Mouse (Mus musculus) lung, embryonic 16.5 days (tissue): ENCODE results near the gene Col5a3. TPM values are rescaled to one million over a fixed set of nuclear protein-coding genes. Genes with fewer than 3 reads are reported as not detected.

Experiments used
- ATAC-seq: fragments of 200-750 bp; cut with Nextera tagmentation; 2 replicates; pipeline ENCODE4 v1.8.0; 2017; ENCODE audit warnings: low read depth, mild to moderate bottlenecking, moderate library complexity
- H3K27ac ChIP-seq: fragments of 300-500 bp; sonication (generic); 2 replicates; pipeline ENCODE4 v1.5.1; 2014; ENCODE audit warnings: mild to moderate bottlenecking, control low read depth, low read length
- H3K27me3 ChIP-seq: fragments of 300-500 bp; sonication (generic); 2 replicates; pipeline ENCODE4 v1.6.1; 2014; ENCODE audit warnings: low read depth, low read length, mixed read lengths; ENCODE audit not compliant: control insufficient read depth, insufficient read depth
- H3K36me3 ChIP-seq: fragments of 300-500 bp; sonication (generic); 2 replicates; pipeline ENCODE4 v1.6.1; 2014; ENCODE audit warnings: low read length; ENCODE audit not compliant: control insufficient read depth, insufficient read depth
- H3K4me1 ChIP-seq: fragments of 300-500 bp; sonication (generic); replicated peaks from 2 replicates; pipeline ENCODE4 v1.6.1; 2014; ENCODE audit warnings: low read length, mixed read lengths; ENCODE audit not compliant: control insufficient read depth, insufficient read depth
- H3K4me2 ChIP-seq: fragments of 300-500 bp; sonication (generic); 2 replicates; pipeline ENCODE4 v1.6.1; 2014; ENCODE audit warnings: low read depth, low read length, control low read depth
- H3K4me3 ChIP-seq: fragments of 300-500 bp; sonication (generic); 2 replicates; pipeline ENCODE4 v1.5.1; 2014; ENCODE audit warnings: mild to moderate bottlenecking, low read length, control low read depth
- H3K9ac ChIP-seq: fragments of 300-500 bp; sonication (generic); 2 replicates; pipeline ENCODE4 v1.6.1; 2014; ENCODE audit warnings: low read length, control low read depth
- H3K9me3 ChIP-seq: fragments of 300-500 bp; sonication (generic); 2 replicates; pipeline ENCODE4 v1.6.1; 2016; ENCODE audit warnings: low read length; ENCODE audit not compliant: control insufficient read depth
- WGBS: fragments of 180-500 bp; shearing (Covaris S2); extraction: QIAGEN DNeasy Blood & Tissue Kit; methylation state at CpG from one replicate; pipeline ENCODE4 v1.1.7; 2014; 5-methylcytosine and 5-hydroxymethylcytosine counted together
- polyA plus RNA-seq: library from polyadenylated mRNA; unstranded; fragments of >200 nt; fragmentation: Nextera tagmentation; extraction: Ambion mirVana; gene quantifications from 2 replicates; pipeline ENCODE4 v1.2.1, GENCODE M21; 2015

The Col5a3 gene
- polyA plus RNA-seq, 1 experiment from 2014 or later: 1.2 TPM

GRCm38 (mm10) chr9:20812537-20813271 lies 2.2 kb downstream of the Col5a3 start:
- WGBS: 9% methylated on average over 19 of the region's 19 CpGs
- no peaks in the 10 kb centered on the region for H3K9me3 ChIP-seq
- peak; percentile 52 for ATAC-seq

GRCm38 (mm10) chr9:20810773-20811172 lies 4.1 kb downstream of the Col5a3 start:
- Histone ChIP-seq H3K27ac (no peak overlapping the region), H3K4me1 (peaks cover 6% of the 10 kb centered on the region), H3K36me3 (no peaks in the 10 kb centered on the region), H3K9me3 (no peaks in the 10 kb centered on the region), H3K9ac (no peak overlapping the region), H3K27me3 (peaks cover 3% of the 10 kb centered on the region; the same call in 1 of the 2 replicates), H3K4me3 (no peak overlapping the region), H3K4me2 (no peak overlapping the region)
- WGBS: 35% methylated on average over 1 of the region's 1 CpGs
- ATAC-seq: no peak

More at GRCm38 (mm10) chr9:20812537-20813271, 2.2 kb downstream of the Col5a3 start:
- no peak overlapping the region for H3K4me3 ChIP-seq
- no peaks in the 10 kb centered on the region for H3K36me3 ChIP-seq
- H3K9ac ChIP-seq: no peak overlapping the region
- peaks cover 3% of the 10 kb centered on the region; the same call in 1 of the 2 replicates for H3K27me3 ChIP-seq
- no peak overlapping the region for H3K4me2 ChIP-seq
- peaks cover 6% of the 10 kb centered on the region for H3K4me1 ChIP-seq
- no peak overlapping the region for H3K27ac ChIP-seq

DNA sequence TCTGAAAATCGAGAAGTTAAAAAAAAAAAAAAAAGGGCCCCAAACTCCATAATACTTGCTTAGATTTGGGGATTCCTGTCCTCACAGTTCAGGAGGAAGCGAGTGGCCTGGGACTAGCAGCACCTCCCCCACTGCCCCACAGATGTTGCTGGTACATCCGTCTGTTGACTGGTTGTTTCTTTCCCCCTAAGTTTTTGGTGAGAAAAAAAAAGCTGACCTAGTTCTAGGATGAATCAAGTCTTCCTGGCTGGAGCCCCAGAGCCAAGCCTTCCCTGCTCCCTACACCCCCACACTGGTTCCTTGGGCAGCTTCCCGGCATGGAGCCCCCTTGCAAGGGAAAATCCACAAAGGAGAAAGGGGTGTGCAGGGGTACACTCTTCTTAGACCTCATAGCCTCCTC lies 4.6 kb downstream of the Col5a3 start:
- ATAC-seq: no peak
- no peak overlapping the region for H3K4me3 ChIP-seq
- no peaks in the 10 kb centered on the region for H3K9me3 ChIP-seq
- WGBS: 36% methylated on average over 4 of the region's 4 CpGs
- no peak overlapping the region for H3K9ac ChIP-seq
- peaks cover 3% of the 10 kb centered on the region; the same call in 1 of the 2 replicates for H3K27me3 ChIP-seq
- no peak overlapping the region for H3K4me2 ChIP-seq
- H3K27ac ChIP-seq: no peak overlapping the region
- no peaks in the 10 kb centered on the region for H3K36me3 ChIP-seq
- peaks cover 6% of the 10 kb centered on the region for H3K4me1 ChIP-seq

DNA sequence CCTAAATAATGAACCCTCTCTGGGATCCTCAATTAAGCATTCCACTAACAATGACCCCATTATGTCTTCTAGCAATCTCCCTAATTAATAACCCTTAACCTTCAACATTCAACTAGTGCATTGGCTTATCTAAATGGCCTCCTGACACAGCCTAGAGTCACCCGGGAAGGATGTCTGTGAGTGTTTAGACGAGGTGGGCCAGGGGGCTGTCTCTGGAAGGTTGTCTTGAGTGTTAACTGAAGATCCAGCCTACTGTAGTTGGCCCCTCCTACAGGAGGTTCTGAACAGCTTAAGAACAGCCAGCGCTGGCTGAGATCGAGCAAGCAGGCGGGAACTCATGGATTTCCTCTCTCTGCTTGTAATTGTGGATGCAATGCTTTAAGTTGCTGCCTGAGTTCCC lies 9.2 kb downstream of the Col5a3 start:
- no peaks in the 10 kb centered on the region for H3K4me1 ChIP-seq
- H3K4me2 ChIP-seq: no peak overlapping the region
- H3K27me3 ChIP-seq: no peaks in the 10 kb centered on the region
- H3K27ac ChIP-seq: no peak overlapping the region
- no peak for ATAC-seq
- WGBS: 27% methylated on average over 5 of the region's 5 CpGs
- no peaks in the 10 kb centered on the region for H3K36me3 ChIP-seq
- H3K9me3 ChIP-seq: no peaks in the 10 kb centered on the region
- no peak overlapping the region for H3K4me3 ChIP-seq
- H3K9ac ChIP-seq: no peak overlapping the region

- Histone ChIP-seq H3K9ac (no peak overlapping the region), H3K36me3 (no peaks in the 10 kb centered on the region), H3K4me3 (no peak overlapping the region), H3K9me3 (no peaks in the 10 kb centered on the region), H3K4me2 (no peak overlapping the region), H3K27me3 (no peaks in the 10 kb centered on the region), H3K4me1 (no peaks in the 10 kb centered on the region), H3K27ac (no peak overlapping the region)
- ATAC-seq: no peak
- WGBS: 73% methylated on average over 3 of the region's 3 CpGs
Observed at GRCm38 (mm10) chr9:20805159-20805495, 9.7 kb downstream of the Col5a3 start.

DNA sequence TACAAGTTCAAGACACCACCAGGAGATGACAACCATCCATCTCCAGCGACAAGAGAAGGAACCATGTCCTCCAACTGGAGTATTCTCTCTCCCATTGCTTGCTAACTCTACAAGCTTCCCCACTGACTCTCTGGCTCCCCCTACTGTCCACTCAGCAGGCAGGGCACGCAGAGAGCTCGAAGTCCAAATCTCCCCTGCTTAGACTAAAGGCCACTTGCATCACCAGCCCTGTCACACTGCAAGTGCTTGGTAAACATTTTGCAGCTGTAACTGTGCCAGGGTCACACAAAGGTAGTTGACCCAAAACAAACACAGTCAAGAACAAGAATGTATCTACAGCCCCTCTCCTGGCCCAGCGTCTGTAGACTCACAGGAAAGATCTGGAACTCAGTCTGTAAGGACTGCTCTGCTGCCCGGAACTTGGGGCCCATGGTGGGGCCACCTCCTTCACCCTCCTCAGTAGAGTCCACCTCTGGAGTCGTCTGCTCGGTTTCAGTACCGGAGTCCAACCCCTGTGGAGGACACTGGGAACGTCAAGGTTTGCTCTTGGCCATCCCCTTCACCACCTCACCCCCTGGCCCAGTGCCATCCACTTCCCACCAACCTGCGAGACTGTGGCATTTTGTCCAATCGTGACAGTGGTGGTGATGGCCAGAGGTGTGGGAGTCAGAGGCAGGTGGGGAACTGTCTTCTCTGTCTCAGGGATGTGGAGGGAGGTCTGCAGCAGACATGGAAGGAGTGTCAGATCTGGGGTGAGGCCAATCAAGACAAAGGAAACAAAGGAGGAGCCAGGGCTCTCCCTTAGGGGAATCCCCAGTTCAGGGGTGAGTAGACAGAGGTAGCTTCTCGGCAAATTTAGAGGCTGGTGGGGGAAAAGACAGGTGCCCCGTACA lies 10.4 kb downstream of the Col5a3 start:
- Histone ChIP-seq H3K4me2 (no peak overlapping the region), H3K4me1 (no peaks in the 10 kb centered on the region), H3K9me3 (no peaks in the 10 kb centered on the region), H3K36me3 (no peaks in the 10 kb centered on the region), H3K27me3 (no peaks in the 10 kb centered on the region), H3K9ac (no peak overlapping the region), H3K27ac (no peak overlapping the region), H3K4me3 (no peak overlapping the region)
- peak; percentile 54; the same call in 1 of the 2 replicates for ATAC-seq
- 59% methylated on average over 13 of the region's 13 CpGs for WGBS

GRCm38 (mm10) chr9:20794108-20794806 lies 20.6 kb downstream of the Col5a3 start:
- 0 out of 2 replicates have a peak, but pooled peaks cover 3% of the 10 kb centered on the region for H3K4me1 ChIP-seq
- H3K4me2 ChIP-seq: no peak overlapping the region
- peak overlapping the region; percentile 54 for H3K27ac ChIP-seq
- H3K9me3 ChIP-seq: no peaks in the 10 kb centered on the region
- no peak overlapping the region for H3K9ac ChIP-seq
- WGBS: 15% methylated on average over 7 of the region's 7 CpGs
- ATAC-seq: peak; percentile 86
- no peaks in the 10 kb centered on the region for H3K36me3 ChIP-seq
- no peaks in the 10 kb centered on the region for H3K27me3 ChIP-seq
- no peak overlapping the region for H3K4me3 ChIP-seq

DNA sequence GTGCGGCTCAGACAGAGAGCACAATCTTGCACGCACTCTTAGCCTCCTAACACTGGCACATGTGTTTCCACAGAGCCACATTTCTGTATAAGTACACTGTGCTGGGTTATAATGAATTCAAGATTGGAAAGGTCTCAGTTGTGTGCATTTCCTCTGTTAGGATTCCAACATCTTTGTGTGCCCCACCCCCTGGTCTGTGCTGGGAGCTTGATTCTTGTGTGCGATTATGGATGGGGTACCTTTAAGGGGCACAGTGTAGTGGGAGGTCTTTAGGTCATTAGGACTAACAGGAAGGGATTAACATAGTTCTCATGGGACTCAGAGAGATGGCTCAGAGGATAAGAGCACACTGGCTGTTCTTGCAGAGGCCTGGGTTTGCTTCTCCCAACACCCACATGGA lies 24.5 kb downstream of the Col5a3 start:
- Histone ChIP-seq H3K9ac (no peak overlapping the region), H3K4me3 (no peak overlapping the region), H3K36me3 (no peaks in the 10 kb centered on the region), H3K4me2 (no peak overlapping the region), H3K4me1 (0 out of 2 replicates have a peak, but pooled peaks cover 3% of the 10 kb centered on the region), H3K27me3 (no peaks in the 10 kb centered on the region), H3K9me3 (no peaks in the 10 kb centered on the region), H3K27ac (no peak overlapping the region)
- 60% methylated on average over 3 of the region's 3 CpGs for WGBS
- ATAC-seq: no peak

GRCm38 (mm10) chr9:20789651-20790050 lies 25.2 kb downstream of the Col5a3 start:
- no peaks in the 10 kb centered on the region for H3K9me3 ChIP-seq
- WGBS: 80% methylated on average over 3 of the region's 4 CpGs
- H3K27me3 ChIP-seq: no peaks in the 10 kb centered on the region
- H3K4me1 ChIP-seq: 0 out of 2 replicates have a peak, but pooled peaks cover 3% of the 10 kb centered on the region
- H3K9ac ChIP-seq: no peak overlapping the region
- H3K36me3 ChIP-seq: no peaks in the 10 kb centered on the region
- H3K4me2 ChIP-seq: no peak overlapping the region
- H3K4me3 ChIP-seq: no peak overlapping the region
- ATAC-seq: no peak
- H3K27ac ChIP-seq: no peak overlapping the region
